Mouse (Mus musculus) megakaryocyte, embryonic 14.5 days (primary cell): ENCODE data around the gene Jmjd1c.

Source experiments
- FLI1 ChIP-seq: IDR thresholded peaks from 2 replicates; pipeline ENCODE4 v1.6.1; 2012; ENCODE audit warnings: low read length, inconsistent platforms, mixed read lengths
- GATA1 ChIP-seq: IDR thresholded peaks from 3 replicates; pipeline ENCODE4 v1.6.1; 2012; ENCODE audit warnings: mixed read lengths, low read length, inconsistent platforms, borderline replicate concordance

GRCm38 (mm10) chr10:67047712-67048645 lies 47.9 kb upstream of the Jmjd1c start:
- TF ChIP-seq GATA1 (no peak), FLI1 (no peak)
